Mouse (Mus musculus) liver, embryonic 14.5 days (tissue): Measurements from ENCODE around the gene Tbc1d14. TPM values are rescaled to one million over a fixed set of nuclear protein-coding genes. Genes with fewer than 3 reads are reported as not detected.

Experiments used
- ATAC-seq: fragments of 200-750 bp; cut with Nextera tagmentation; 2 replicates; pipeline ENCODE4 v1.8.0; 2017; ENCODE audit warnings: moderate number of reproducible peaks, mild to moderate bottlenecking, moderate library complexity; ENCODE audit not compliant: insufficient read depth
- DNase-seq, 3 experiments: peaks; one replicate each; pipeline ENCODE4 v3.0.0-alpha.2; 2012 to 2013; ENCODE audit warnings: low read depth in 3 of 3, low spot score in 3 of 3
- H3K27ac ChIP-seq: fragments of 300-500 bp; sonication (generic); 2 replicates; pipeline ENCODE4 v1.5.1; 2014; ENCODE audit warnings: moderate library complexity, mild to moderate bottlenecking, control low read depth, inconsistent platforms
- H3K27me3 ChIP-seq: fragments of 300-500 bp; sonication (generic); 2 replicates; pipeline ENCODE4 v1.6.1; 2014; ENCODE audit warnings: mild to moderate bottlenecking, low read length, moderate library complexity; ENCODE audit not compliant: control insufficient read depth, insufficient read depth
- H3K36me3 ChIP-seq: fragments of 300-500 bp; sonication (generic); replicated peaks from 2 replicates; pipeline ENCODE4 v1.6.1; 2014; ENCODE audit warnings: low read depth; ENCODE audit not compliant: control insufficient read depth, insufficient read depth
- H3K4me1 ChIP-seq, 2 experiments: fragments of 200-500 bp in 1 of 2; fragments of 300-500 bp in 1 of 2; sonication (generic) in 1 of 2; replicated peaks; 2 replicates each; pipeline ENCODE4 v1.6.1; 2012 to 2014; ENCODE audit warnings: antibody characterized with exemption in 1 of 2, inconsistent platforms in 1 of 2, low read length in 1 of 2; ENCODE audit not compliant: control insufficient read depth in 2 of 2, insufficient read depth in 2 of 2
- H3K4me2 ChIP-seq: fragments of 300-500 bp; sonication (generic); 2 replicates; pipeline ENCODE4 v1.6.1; 2014; ENCODE audit warnings: low read depth, mild to moderate bottlenecking, control low read depth, moderate library complexity
- H3K4me3 ChIP-seq, 2 experiments: fragments of 200-500 bp in 1 of 2; fragments of 300-500 bp in 1 of 2; sonication (generic) in 1 of 2; 2 replicates each; pipeline ENCODE4 v1.5.1; 2012 to 2014; ENCODE audit warnings: low read depth in 2 of 2, low read length in 2 of 2, mild to moderate bottlenecking in 2 of 2, control low read depth in 1 of 2, inconsistent platforms in 1 of 2, moderate library complexity in 1 of 2; ENCODE audit not compliant: insufficient read depth in 1 of 2
- H3K9ac ChIP-seq: fragments of 300-500 bp; sonication (generic); replicated peaks from 2 replicates; pipeline ENCODE4 v1.6.1; 2014; ENCODE audit warnings: mild to moderate bottlenecking, control low read depth, moderate library complexity
- H3K9me3 ChIP-seq: fragments of 300-500 bp; sonication (generic); 2 replicates; pipeline ENCODE4 v1.6.1; 2016; ENCODE audit warnings: low read length, mixed read lengths; ENCODE audit not compliant: control insufficient read depth
- CTCF ChIP-seq: IDR thresholded peaks from 2 replicates; pipeline ENCODE4 v1.5.1; 2016; ENCODE audit warnings: antibody characterized with exemption, low read depth, control low read depth
- EP300 ChIP-seq: IDR thresholded peaks from 2 replicates; pipeline ENCODE4 v1.6.1; 2016; ENCODE audit warnings: antibody characterized with exemption, low read depth
- whole genome bisulfite sequencing: fragments of 180-500 bp; shearing (Covaris S2); extraction: QIAGEN DNeasy Blood & Tissue Kit; methylation state at CpG from one replicate; pipeline ENCODE4 v1.1.7; 2014; ENCODE audit not compliant: insufficient replicate concordance; 5-methylcytosine and 5-hydroxymethylcytosine counted together
- polyA plus RNA-seq, 2 experiments: library from polyadenylated mRNA; depleted of rRNA in 1 of 2; stranded (reverse) in 1 of 2; unstranded in 1 of 2; fragments of >200 nt; fragmentation: Nextera tagmentation in 1 of 2; extraction: Ambion mirVana in 1 of 2; gene quantifications; 2 replicates each; pipeline versions ENCODE4 v1.2.1 to v1.2.3; 2012 to 2014

Tbc1d14 gene
- polyA plus RNA-seq, 2 experiments, result 6.8 to 8.2 TPM

DNA sequence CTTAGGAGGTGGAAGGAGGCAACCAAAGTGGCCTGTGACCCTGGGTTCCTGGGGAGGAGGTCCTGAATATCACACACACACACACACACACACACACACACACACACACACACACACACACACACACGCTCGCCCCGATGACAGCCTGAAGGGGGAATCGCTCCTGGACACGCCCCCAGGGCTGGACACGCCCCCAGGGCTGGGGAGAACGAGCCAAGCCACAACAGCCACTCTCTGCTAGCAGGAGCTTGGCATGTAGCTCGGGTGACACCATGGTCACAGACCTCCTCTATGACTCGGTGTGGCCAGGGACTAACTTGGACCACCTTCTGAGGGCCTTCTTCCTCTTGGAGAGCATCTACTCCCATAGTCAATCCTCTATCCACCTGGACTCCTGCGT, 142.0 kb downstream of the Tbc1d14 start:
- H3K4me1 ChIP-seq, result 0 out of 4 replicates have a peak, but pooled peaks cover 0 to 2% of the 10 kb centered on the region in 2 experiments
- ATAC-seq, result no peak

DNA sequence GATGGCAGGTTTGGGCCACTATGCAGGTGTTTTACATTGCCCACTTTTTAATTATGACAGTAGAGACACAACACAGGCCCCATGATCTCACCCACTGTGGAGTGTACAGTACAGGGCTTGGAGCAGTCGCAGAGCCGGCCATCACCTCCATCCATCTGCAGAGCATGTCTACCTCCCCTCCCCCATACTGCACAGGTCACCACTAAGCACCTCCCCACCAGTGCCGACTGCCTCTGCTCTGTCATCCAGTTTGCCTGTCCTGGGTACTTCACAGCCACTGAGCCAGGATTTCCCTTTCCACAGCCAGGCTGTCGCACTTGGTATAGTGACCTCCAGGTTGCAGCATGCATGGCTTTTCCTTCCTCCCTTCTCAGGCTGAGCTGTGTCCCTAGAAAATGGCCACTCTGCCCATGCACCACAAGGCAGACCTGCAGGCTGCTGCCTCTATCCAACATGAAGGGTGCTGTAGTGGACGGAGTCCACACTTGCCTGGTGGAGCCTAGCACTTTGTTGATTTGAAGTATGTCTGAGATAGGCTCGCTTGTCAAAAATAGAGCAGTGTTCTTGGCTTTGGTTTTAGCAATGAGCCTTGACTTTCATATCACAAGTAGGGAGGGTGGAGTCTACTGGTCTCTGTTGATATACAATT, 143.2 kb downstream of the Tbc1d14 start:
- no peaks in the 10 kb centered on the region for H3K9me3 ChIP-seq
- ATAC-seq (no peak), DNase-seq (no peak)
- H3K4me2 ChIP-seq, result no peak overlapping the region
- no peak for TF ChIP-seq EP300
- TF ChIP-seq CTCF, result no peak
- H3K4me3 ChIP-seq, result no peak overlapping the region
- H3K9ac ChIP-seq, result no peak overlapping the region
- peaks cover 5% of the 10 kb centered on the region for H3K27me3 ChIP-seq
- WGBS, result 51% methylated on average over 6 of the region's 6 CpGs
- no peak overlapping the region for H3K27ac ChIP-seq
- 0 out of 4 replicates have a peak, but pooled peaks cover 0 to 2% of the 10 kb centered on the region in 2 experiments for H3K4me1 ChIP-seq
- H3K36me3 ChIP-seq, result no peaks in the 10 kb centered on the region

More for the DNA sequence above, 142.0 kb downstream of the Tbc1d14 start:
- Histone ChIP-seq H3K4me2 (no peak overlapping the region), H3K27ac (no peak overlapping the region), H3K9ac (no peak overlapping the region), H3K9me3 (no peaks in the 10 kb centered on the region), H3K27me3 (no peaks in the 10 kb centered on the region), H3K36me3 (no peaks in the 10 kb centered on the region), H3K4me3 (no peak overlapping the region)
- no peak for TF ChIP-seq CTCF
- no peak for TF ChIP-seq EP300
- WGBS, result 20% methylated on average over 7 of the region's 10 CpGs
- DNase-seq, result no peak

DNA sequence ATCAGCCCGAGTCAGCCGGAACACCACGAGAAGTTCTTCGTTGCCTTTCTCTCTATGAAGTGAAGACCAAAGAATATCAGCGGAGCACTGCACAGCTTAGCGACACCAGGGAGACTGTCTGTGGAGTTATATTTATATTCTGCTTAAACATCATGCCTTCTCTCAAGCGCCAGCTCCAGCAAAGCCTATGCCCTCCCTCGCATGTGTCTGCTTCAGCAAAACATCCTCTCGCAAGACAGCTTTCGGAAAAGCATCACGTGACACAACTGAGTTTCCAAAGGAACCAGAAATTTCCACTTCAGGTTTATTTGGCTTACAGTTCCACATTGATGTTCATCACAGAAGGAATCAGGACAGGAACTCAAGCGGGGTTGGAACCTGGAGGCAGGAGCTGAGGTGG, 145.2 kb downstream of the Tbc1d14 start:
- H3K9me3 ChIP-seq, result no peaks in the 10 kb centered on the region
- peaks cover 5% of the 10 kb centered on the region for H3K27me3 ChIP-seq
- DNase-seq (no peak), ATAC-seq (no peak)
- no peak for TF ChIP-seq EP300
- TF ChIP-seq CTCF, result no peak
- no peak overlapping the region for H3K9ac ChIP-seq
- H3K4me1 ChIP-seq, result 0 out of 4 replicates have a peak, but pooled peaks cover 0 to 2% of the 10 kb centered on the region in 2 experiments
- H3K4me2 ChIP-seq, result no peak overlapping the region
- WGBS, result 75% methylated on average over 12 of the region's 12 CpGs
- no peak overlapping the region for H3K4me3 ChIP-seq
- H3K27ac ChIP-seq, result no peak overlapping the region
- H3K36me3 ChIP-seq, result no peaks in the 10 kb centered on the region

DNA sequence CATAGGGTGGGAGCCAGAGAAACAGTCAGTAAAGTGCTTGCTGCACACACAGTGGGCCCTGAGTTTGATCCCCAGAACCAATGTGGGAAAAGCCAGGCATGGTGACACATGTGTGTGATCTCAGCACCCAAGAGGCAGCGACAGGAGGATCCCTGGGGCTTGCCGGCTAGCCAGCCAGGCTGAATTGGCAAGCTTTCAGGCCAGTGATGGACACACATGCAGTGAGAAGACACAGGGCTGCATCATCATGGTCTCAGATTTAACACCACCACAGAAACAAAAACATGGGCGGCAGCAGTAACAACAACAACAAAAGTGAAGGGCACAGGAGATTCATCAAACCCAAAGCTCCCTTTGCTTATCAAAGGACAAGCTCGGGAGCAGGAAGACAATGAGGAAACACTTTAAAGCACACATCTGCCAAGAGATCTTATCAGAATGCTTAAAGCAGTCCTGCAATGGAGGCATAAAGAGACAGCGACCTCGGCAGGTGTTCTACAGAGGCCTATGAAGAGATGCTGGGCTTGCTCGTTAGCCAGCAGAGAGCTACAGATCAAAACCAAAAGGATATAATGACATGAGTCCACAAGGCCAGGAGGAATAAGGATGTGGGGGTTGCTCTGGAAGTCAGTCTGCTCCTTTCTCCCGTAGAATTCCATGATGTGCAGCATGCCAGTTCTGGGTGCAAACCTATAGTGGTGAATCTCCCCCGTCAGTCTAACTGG, 146.7 kb downstream of the Tbc1d14 start:
- no peak overlapping the region for H3K4me2 ChIP-seq
- TF ChIP-seq EP300, result no peak
- no peak for TF ChIP-seq CTCF
- H3K27me3 ChIP-seq, result peaks cover 5% of the 10 kb centered on the region
- H3K9ac ChIP-seq, result no peak overlapping the region
- H3K36me3 ChIP-seq, result no peaks in the 10 kb centered on the region
- DNase-seq (no peak), ATAC-seq (no peak)
- H3K9me3 ChIP-seq, result no peaks in the 10 kb centered on the region
- 0 out of 4 replicates have a peak, but pooled peaks cover 0 to under 1% of the 10 kb centered on the region in 2 experiments for H3K4me1 ChIP-seq
- 19% methylated on average over 9 of the region's 9 CpGs for WGBS
- H3K4me3 ChIP-seq, result no peak overlapping the region
- H3K27ac ChIP-seq, result no peak overlapping the region

DNA sequence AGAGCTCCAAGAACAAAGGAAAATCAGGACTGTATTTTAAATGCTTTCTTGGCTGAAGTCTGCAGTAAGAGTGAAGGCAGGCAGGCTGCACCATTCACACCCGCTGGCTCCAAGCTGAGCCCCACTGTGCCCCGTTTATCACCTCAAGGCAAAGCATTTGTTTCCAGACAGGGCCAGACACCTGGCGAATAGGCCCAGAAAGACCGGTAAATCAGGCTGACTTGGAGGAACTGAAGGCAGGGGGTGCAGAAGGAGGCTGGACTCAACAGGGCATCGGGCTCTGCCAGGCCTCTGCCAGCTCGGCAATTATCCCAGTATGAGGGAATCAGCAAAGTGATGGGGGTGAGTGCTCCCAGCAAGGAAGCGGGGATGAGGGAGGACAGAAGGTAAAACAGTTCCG, 148.0 kb downstream of the Tbc1d14 start:
- Histone ChIP-seq H3K27me3 (peaks cover 5% of the 10 kb centered on the region), H3K27ac (no peak overlapping the region), H3K4me1 (no peaks in the 10 kb centered on the region), H3K4me2 (no peak overlapping the region), H3K9me3 (no peaks in the 10 kb centered on the region), H3K4me3 (no peak overlapping the region), H3K36me3 (no peaks in the 10 kb centered on the region), H3K9ac (no peak overlapping the region)
- DNase-seq (no peak), ATAC-seq (no peak)
- TF ChIP-seq EP300, result no peak
- no peak for TF ChIP-seq CTCF
- WGBS, result 17% methylated on average over 8 of the region's 8 CpGs
